ENCODE assay signal across 16 mouse cellular contexts in genomic region chr1:39455350-39456023, GRCm38 (mm10). TPM values are rescaled to one million over a fixed set of nuclear protein-coding genes. Genes with fewer than 3 reads are reported as not detected.
DNase-seq lines count a peak whose midpoint lies in the region; ATAC-seq and TF ChIP-seq lines count a peak whose summit lies in the region.
"Had no signal": no experiment of that assay in that cellular context is flagged by ENCODE, and none has a peak within 500 bp of the region (broad histone marks: within the 10 kb centered on the region; RNA-seq: fewer than 3 reads in every experiment).

No protein-coding gene starts in this region.

- 0 out of 2 replicates have a peak, but pooled peaks cover under 1% of the 10 kb centered on the region for H3K4me1 ChIP-seq in intestine, embryonic 14.5 days (replicated peaks; ENCODE audit: control insufficient read depth, insufficient read depth, low read length)
- H3K4me1 ChIP-seq in intestine, postnatal 0 days (replicated peaks; ENCODE audit: control insufficient read depth, insufficient read depth, low read length), result no peaks in the 10 kb centered on the region
- peaks cover 78% of the 10 kb centered on the region for H3K4me1 ChIP-seq in liver, embryonic 13.5 days (replicated peaks)
- peaks cover 4% of the 10 kb centered on the region for H3K4me1 ChIP-seq in midbrain, embryonic 10.5 days
- no peaks in the 10 kb centered on the region; the same call in 1 of the 2 replicates for H3K4me1 ChIP-seq in forebrain, embryonic 15.5 days

- WGBS in intestine, embryonic 14.5 days, result 55% methylated on average over 23 of the region's 23 CpGs
- 73% methylated on average over 23 of the region's 23 CpGs for WGBS in intestine, postnatal 0 days
- WGBS in liver, embryonic 13.5 days (ENCODE audit: insufficient replicate concordance), result 47% methylated on average over 23 of the region's 23 CpGs
- WGBS in midbrain, embryonic 10.5 days, result 91% methylated on average over 23 of the region's 23 CpGs
- WGBS in forebrain, embryonic 15.5 days, result 91% methylated on average over 23 of the region's 23 CpGs

- no peaks in the 10 kb centered on the region for H3K9me3 ChIP-seq in intestine, embryonic 14.5 days (ENCODE audit: control insufficient read depth, low read length)
- H3K9me3 ChIP-seq in intestine, postnatal 0 days (ENCODE audit: control insufficient read depth), result no peaks in the 10 kb centered on the region
- H3K9me3 ChIP-seq in liver, embryonic 13.5 days (replicated peaks), result no peaks in the 10 kb centered on the region
- no peaks in the 10 kb centered on the region for H3K9me3 ChIP-seq in midbrain, embryonic 10.5 days (replicated peaks)
- H3K9me3 ChIP-seq in forebrain, embryonic 15.5 days, result no peaks in the 10 kb centered on the region
- H3K9me3 ChIP-seq: hindbrain, embryonic 10.5 days; neural tube, embryonic 15.5 days had no signal

- no peaks in the 10 kb centered on the region for H3K36me3 ChIP-seq in intestine, embryonic 14.5 days (ENCODE audit: control insufficient read depth, insufficient read depth, low read length)
- H3K36me3 ChIP-seq in intestine, postnatal 0 days (ENCODE audit: control insufficient read depth, insufficient read depth), result no peaks in the 10 kb centered on the region
- H3K36me3 ChIP-seq in liver, embryonic 13.5 days, result no peaks in the 10 kb centered on the region
- H3K36me3 ChIP-seq in midbrain, embryonic 10.5 days, result no peaks in the 10 kb centered on the region
- no peaks in the 10 kb centered on the region for H3K36me3 ChIP-seq in forebrain, embryonic 15.5 days
- H3K36me3 ChIP-seq: hindbrain, embryonic 10.5 days; neural tube, embryonic 15.5 days had no signal

- no peak for DNase-seq in intestine, embryonic 14.5 days (ENCODE audit: low spot score)
- peak; percentile 47 for DNase-seq in 416B (ENCODE audit: low read depth)
- peak; percentile 18 for DNase-seq in T-cell, adult 2 months (ENCODE audit: low spot score)
- no peak for DNase-seq in liver, embryonic 13.5 days
- DNase-seq in midbrain, embryonic 10.5 days (ENCODE audit: low spot score), result no peak
- DNase-seq in spleen, postnatal 10 days (ENCODE audit: low spot score in 2 of 2), result no peak
- DNase-seq: adrenal gland, postnatal 25 days; forebrain, postnatal 0 days; kidney, postnatal 36 days; midbrain, embryonic 14.5 days; right cerebral cortex, postnatal 25 days had no signal

- ATAC-seq in intestine, embryonic 14.5 days (replicated peaks; ENCODE audit: low FRiP score, low TSS enrichment, low read depth), result no peak
- no peak for ATAC-seq in intestine, postnatal 0 days
- no peak for ATAC-seq in liver, embryonic 13.5 days (ENCODE audit: low read depth)
- no peak for ATAC-seq in forebrain, embryonic 15.5 days (replicated peaks)
- ATAC-seq: forebrain, postnatal 0 days had no signal

- H3K4me2 ChIP-seq in intestine, embryonic 14.5 days (ENCODE audit: low read length), result peak overlapping the region; percentile 13
- H3K4me2 ChIP-seq in intestine, postnatal 0 days (replicated peaks; ENCODE audit: low read depth), result no peak overlapping the region
- peak overlapping the region; percentile 12 for H3K4me2 ChIP-seq in liver, embryonic 13.5 days
- no peak overlapping the region for H3K4me2 ChIP-seq in forebrain, embryonic 15.5 days (replicated peaks)
- H3K4me2 ChIP-seq: lung, embryonic 14.5 days; neural tube, embryonic 15.5 days had no signal

- H3K4me3 ChIP-seq in intestine, embryonic 14.5 days (ENCODE audit: low read depth, low read length), result no peak overlapping the region
- no peak overlapping the region for H3K4me3 ChIP-seq in intestine, postnatal 0 days (ENCODE audit: low read depth, low read length)
- no peak overlapping the region for H3K4me3 ChIP-seq in liver, embryonic 13.5 days (replicated peaks)
- no peak overlapping the region for H3K4me3 ChIP-seq in midbrain, embryonic 10.5 days
- H3K4me3 ChIP-seq in forebrain, embryonic 15.5 days, result no peak overlapping the region
- H3K4me3 ChIP-seq: hindbrain, embryonic 10.5 days; neural tube, embryonic 15.5 days had no signal

- no peaks in the 10 kb centered on the region for H3K27me3 ChIP-seq in intestine, embryonic 14.5 days (replicated peaks; ENCODE audit: control insufficient read depth, insufficient read depth, low read length)
- no peaks in the 10 kb centered on the region for H3K27me3 ChIP-seq in intestine, postnatal 0 days (replicated peaks; ENCODE audit: control insufficient read depth, insufficient read depth, low read length)
- H3K27me3 ChIP-seq in liver, embryonic 13.5 days, result no peaks in the 10 kb centered on the region
- H3K27me3 ChIP-seq in midbrain, embryonic 10.5 days (ENCODE audit: low read depth, poor library complexity, severe bottlenecking), result no peaks in the 10 kb centered on the region
- no peaks in the 10 kb centered on the region for H3K27me3 ChIP-seq in forebrain, embryonic 15.5 days
- H3K27me3 ChIP-seq: neural tube, embryonic 15.5 days had no signal

- H3K9ac ChIP-seq in intestine, embryonic 14.5 days (ENCODE audit: low read length), result no peak overlapping the region
- no peak overlapping the region for H3K9ac ChIP-seq in intestine, postnatal 0 days (ENCODE audit: low read depth, low read length)
- 0 out of 2 replicates have a peak overlapping the region, but pooled peaks have one; percentile 13 for H3K9ac ChIP-seq in liver, embryonic 13.5 days
- H3K9ac ChIP-seq in forebrain, embryonic 15.5 days (replicated peaks), result no peak overlapping the region
- H3K9ac ChIP-seq: forebrain, postnatal 0 days; lung, embryonic 14.5 days; neural tube, embryonic 15.5 days had no signal

- no peak for TF ChIP-seq CTCF in intestine, postnatal 0 days (IDR thresholded peaks at IDR 0.05; ENCODE audit: low read depth)

- peak overlapping the region; percentile 28; the same call in 1 of the 2 replicates for H3K27ac ChIP-seq in intestine, embryonic 14.5 days (ENCODE audit: low read depth)
- H3K27ac ChIP-seq in intestine, postnatal 0 days (ENCODE audit: low read depth, low read length), result no peak overlapping the region
- peak overlapping the region; percentile 58 for H3K27ac ChIP-seq in liver, embryonic 13.5 days
- H3K27ac ChIP-seq in midbrain, embryonic 10.5 days (replicated peaks), result no peak overlapping the region
- H3K27ac ChIP-seq in forebrain, embryonic 15.5 days (replicated peaks), result no peak overlapping the region
- H3K27ac ChIP-seq: neural tube, embryonic 15.5 days had no signal

RNA-seq across cellular contexts. Expression of gene Tbc1d8, which starts 23.1 kb away (rescaled TPM):
- polyA plus RNA-seq in intestine, embryonic 14.5 days (2014; fragmentation: Nextera tagmentation; extraction: Ambion mirVana), result 8.2 and 9.1 TPM in 2 replicates
- polyA plus RNA-seq in intestine, postnatal 0 days (2015; fragmentation: Nextera tagmentation; extraction: Ambion mirVana), result 4.2 and 4.7 TPM in 2 replicates
- polyA plus RNA-seq in liver, embryonic 13.5 days (2015; fragmentation: Nextera tagmentation; extraction: Ambion mirVana), result 2.7 and 3.0 TPM in 2 replicates
- polyA plus RNA-seq in midbrain, embryonic 10.5 days (2016; fragmentation: Nextera tagmentation; extraction: Ambion mirVana), result 5.9 TPM in 2 replicates
- polyA plus RNA-seq in forebrain, embryonic 15.5 days (2015; fragmentation: Nextera tagmentation; extraction: Ambion mirVana), result 10.0 and 10.6 TPM in 2 replicates

Comparison
In these comparisons a context has a peak if more than half of its experiments do, and no peak if none do; other contexts are left out.
1. H3K27ac ChIP-seq: peak in intestine, embryonic 14.5 days (single experiment) and liver, embryonic 13.5 days (single experiment); none in intestine, postnatal 0 days (single experiment), midbrain, embryonic 10.5 days (single experiment) and forebrain, embryonic 15.5 days (single experiment).
2. H3K4me2 ChIP-seq: peak in intestine, embryonic 14.5 days (single experiment) and liver, embryonic 13.5 days (single experiment); none in intestine, postnatal 0 days (single experiment) and forebrain, embryonic 15.5 days (single experiment).
3. DNase-seq: peak in 416B (single experiment) and T-cell, adult 2 months (single experiment); none in intestine, embryonic 14.5 days (single experiment), liver, embryonic 13.5 days (single experiment), midbrain, embryonic 10.5 days (single experiment) and spleen, postnatal 10 days (0 of 2).